Comparison of ENCODE assay signal across 15 mouse cellular contexts in genomic region chr3:132909736-132910135, GRCm38 (mm10). TPM values are rescaled to one million over a fixed set of nuclear protein-coding genes. Genes with fewer than 3 reads are reported as not detected.
DNase-seq lines count a peak whose midpoint lies in the region; ATAC-seq and TF ChIP-seq lines count a peak whose summit lies in the region.
"Had no signal": no experiment of that assay in that cellular context is flagged by ENCODE, and none has a peak within 500 bp of the region (broad histone marks: within the 10 kb centered on the region; RNA-seq: fewer than 3 reads in every experiment).

No protein-coding gene starts in this region.

- TF ChIP-seq CTCF in lung, adult 2 months (IDR thresholded peaks at IDR 0.05; ENCODE audit: insufficient read depth, low read length) = no peak
- no peak for TF ChIP-seq CTCF in brain, embryonic 14.5 days (IDR thresholded peaks at IDR 0.05; ENCODE audit: borderline replicate concordance, extremely low read depth, insufficient read depth, insufficient read length)
- TF ChIP-seq CTCF in liver, postnatal 0 days (IDR thresholded peaks at IDR 0.05; ENCODE audit: low read depth) = no peak

- no peak overlapping the region for H3K4me3 ChIP-seq in heart, embryonic 11.5 days (ENCODE audit: low read depth, low read length)
- H3K4me3 ChIP-seq in lung, adult 2 months (replicated peaks; ENCODE audit: extremely low read depth, low read depth, low read length) = no peak overlapping the region
- no peak overlapping the region for H3K4me3 ChIP-seq in lung, embryonic 16.5 days (ENCODE audit: low read length)
- H3K4me3 ChIP-seq in liver, postnatal 0 days (ENCODE audit: low read depth, low read length) = no peak overlapping the region
- H3K4me3 ChIP-seq: erythroblast, embryonic 14.5 days; gastrocnemius, adult 2 months; layer of hippocampus, adult 2 months had no signal

- no peak for TF ChIP-seq POLR2A in lung, adult 2 months (IDR thresholded peaks at IDR 0.05; ENCODE audit: borderline replicate concordance, extremely low read depth, low read depth, low read length)
- no peak for TF ChIP-seq POLR2A in brain, embryonic 14.5 days (IDR thresholded peaks at IDR 0.05; ENCODE audit: borderline replicate concordance, extremely low read depth, insufficient read depth, insufficient read length, poor library complexity, severe bottlenecking)

- WGBS in heart, embryonic 11.5 days (ENCODE audit: insufficient replicate concordance) = 32% methylated on average over 12 of the region's 12 CpGs
- WGBS in lung, adult 2 months = 37% methylated on average over 12 of the region's 12 CpGs
- 22% methylated on average over 12 of the region's 12 CpGs for WGBS in lung, embryonic 16.5 days
- WGBS in liver, postnatal 0 days (ENCODE audit: insufficient replicate concordance) = 71% methylated on average over 12 of the region's 12 CpGs

- H3K9me3 ChIP-seq in heart, embryonic 11.5 days (replicated peaks; ENCODE audit: control insufficient read depth, low read length) = no peaks in the 10 kb centered on the region
- H3K9me3 ChIP-seq in lung, embryonic 16.5 days (ENCODE audit: control insufficient read depth, low read length) = no peaks in the 10 kb centered on the region
- H3K9me3 ChIP-seq in liver, postnatal 0 days (ENCODE audit: low read length) = no peaks in the 10 kb centered on the region

- H3K4me1 ChIP-seq in heart, embryonic 11.5 days (ENCODE audit: control insufficient read depth, insufficient read depth, low read length) = peaks cover 11% of the 10 kb centered on the region; the same call in 1 of the 2 replicates
- no peaks in the 10 kb centered on the region for H3K4me1 ChIP-seq in lung, adult 2 months (ENCODE audit: control insufficient read depth, insufficient read depth, low read length)
- peaks cover 7% of the 10 kb centered on the region for H3K4me1 ChIP-seq in lung, embryonic 16.5 days (replicated peaks; ENCODE audit: control insufficient read depth, insufficient read depth, low read length)
- no peaks in the 10 kb centered on the region for H3K4me1 ChIP-seq in liver, postnatal 0 days (ENCODE audit: insufficient read depth)

- no peak for TF ChIP-seq EP300 in liver, postnatal 0 days (IDR thresholded peaks at IDR 0.05; ENCODE audit: low read depth)

- no peak for DNase-seq in heart, adult 18-20 months
- DNase-seq in lung, adult 18-20 months = peak; percentile 32 to 37
- no peak for DNase-seq in lung, adult 2 months
- DNase-seq in brain, embryonic 14.5 days (ENCODE audit: low read depth) = peak; percentile 25
- DNase-seq in liver, postnatal 0 days = no peak
- DNase-seq in thymus, postnatal 10 days (ENCODE audit: low spot score in 2 of 2) = no peak
- DNase-seq: adrenal gland, postnatal 10 days; cerebellum, adult 2 months; gastrocnemius, adult 2 months had no signal

- H3K27ac ChIP-seq in heart, embryonic 11.5 days (ENCODE audit: low read depth, low read length) = no peak overlapping the region
- H3K27ac ChIP-seq in lung, embryonic 16.5 days (ENCODE audit: low read length) = no peak overlapping the region
- no peak overlapping the region for H3K27ac ChIP-seq in liver, postnatal 0 days (ENCODE audit: low read depth)
- H3K27ac ChIP-seq: gastrocnemius, adult 2 months; layer of hippocampus, adult 2 months had no signal

- H3K4me2 ChIP-seq in heart, embryonic 11.5 days = peak overlapping the region; percentile 49
- peak overlapping the region; percentile 16; the same call in 1 of the 2 replicates for H3K4me2 ChIP-seq in lung, embryonic 16.5 days (ENCODE audit: low read depth, low read length)
- H3K4me2 ChIP-seq in liver, postnatal 0 days (ENCODE audit: low read depth, low read length) = no peak overlapping the region

- no peaks in the 10 kb centered on the region for H3K36me3 ChIP-seq in heart, embryonic 11.5 days (ENCODE audit: control insufficient read depth, insufficient read depth, low read length)
- peaks cover 2% of the 10 kb centered on the region for H3K36me3 ChIP-seq in lung, embryonic 16.5 days (ENCODE audit: control insufficient read depth, insufficient read depth, low read length)
- 0 out of 2 replicates have a peak, but pooled peaks cover 2% of the 10 kb centered on the region for H3K36me3 ChIP-seq in liver, postnatal 0 days (replicated peaks; ENCODE audit: insufficient read depth, low read length)

- ATAC-seq in heart, embryonic 11.5 days (replicated peaks; ENCODE audit: insufficient number of reproducible peaks, low FRiP score, low TSS enrichment) = no peak
- ATAC-seq in lung, embryonic 16.5 days (ENCODE audit: low read depth) = peak; percentile 78
- no peak for ATAC-seq in liver, postnatal 0 days
- ATAC-seq: forebrain, embryonic 16.5 days had no signal

- H3K27me3 ChIP-seq in heart, embryonic 11.5 days (ENCODE audit: control insufficient read depth, insufficient read depth, low read length) = no peaks in the 10 kb centered on the region
- no peaks in the 10 kb centered on the region for H3K27me3 ChIP-seq in lung, embryonic 16.5 days (ENCODE audit: control insufficient read depth, insufficient read depth, low read depth, low read length)
- H3K27me3 ChIP-seq in liver, postnatal 0 days (ENCODE audit: insufficient read depth, low read length) = no peaks in the 10 kb centered on the region

- H3K9ac ChIP-seq in heart, embryonic 11.5 days (ENCODE audit: low read depth, low read length) = no peak overlapping the region
- H3K9ac ChIP-seq in lung, embryonic 16.5 days (ENCODE audit: low read length) = no peak overlapping the region
- H3K9ac ChIP-seq in liver, postnatal 0 days (replicated peaks) = no peak overlapping the region

RNA-seq across cellular contexts. Expression of gene Npnt, which starts 40.4 kb away (rescaled TPM):
- 19.7 and 26.4 TPM in 2 replicates for polyA plus RNA-seq in heart, embryonic 11.5 days (2014; fragmentation: Nextera tagmentation; extraction: Ambion mirVana)
- 1 to 10 TPM; 1.7 to 2.4 TPM for total RNA-seq in heart, adult 18-20 months (2021)
- polyA plus RNA-seq in lung, adult 2 months (2012; rRNA removed) = 401 and 498 TPM in 2 replicates
- polyA plus RNA-seq in brain, embryonic 14.5 days (2012; rRNA removed) = 14.2 and 32.3 TPM in 2 replicates
- 135 and 143 TPM in 2 replicates for polyA plus RNA-seq in lung, embryonic 16.5 days (2015; fragmentation: Nextera tagmentation; extraction: Ambion mirVana)
- polyA plus RNA-seq in liver, postnatal 0 days (2015; fragmentation: Nextera tagmentation; extraction: Ambion mirVana) = 8.4 and 10.4 TPM in 2 replicates
- total RNA-seq: common myeloid progenitor, adult 5-6 weeks had no signal
- polyA plus RNA-seq: erythroblast, embryonic 14.5 days had no signal

Comparison
In these comparisons a context has a peak if more than half of its experiments do, and no peak if none do; other contexts are left out.
1. DNase-seq: peak in lung, adult 18-20 months (2 of 2) and brain, embryonic 14.5 days (single experiment); none in heart, adult 18-20 months (0 of 2), lung, adult 2 months (single experiment), liver, postnatal 0 days (single experiment) and thymus, postnatal 10 days (0 of 2).